Mouse (Mus musculus): Measurements from ENCODE around the gene Set. TPM values are rescaled to one million over a fixed set of nuclear protein-coding genes. Genes with fewer than 3 reads are reported as not detected.

Set gene
- polyA plus RNA-seq, 1 experiment: 35.5 TPM

DNA sequence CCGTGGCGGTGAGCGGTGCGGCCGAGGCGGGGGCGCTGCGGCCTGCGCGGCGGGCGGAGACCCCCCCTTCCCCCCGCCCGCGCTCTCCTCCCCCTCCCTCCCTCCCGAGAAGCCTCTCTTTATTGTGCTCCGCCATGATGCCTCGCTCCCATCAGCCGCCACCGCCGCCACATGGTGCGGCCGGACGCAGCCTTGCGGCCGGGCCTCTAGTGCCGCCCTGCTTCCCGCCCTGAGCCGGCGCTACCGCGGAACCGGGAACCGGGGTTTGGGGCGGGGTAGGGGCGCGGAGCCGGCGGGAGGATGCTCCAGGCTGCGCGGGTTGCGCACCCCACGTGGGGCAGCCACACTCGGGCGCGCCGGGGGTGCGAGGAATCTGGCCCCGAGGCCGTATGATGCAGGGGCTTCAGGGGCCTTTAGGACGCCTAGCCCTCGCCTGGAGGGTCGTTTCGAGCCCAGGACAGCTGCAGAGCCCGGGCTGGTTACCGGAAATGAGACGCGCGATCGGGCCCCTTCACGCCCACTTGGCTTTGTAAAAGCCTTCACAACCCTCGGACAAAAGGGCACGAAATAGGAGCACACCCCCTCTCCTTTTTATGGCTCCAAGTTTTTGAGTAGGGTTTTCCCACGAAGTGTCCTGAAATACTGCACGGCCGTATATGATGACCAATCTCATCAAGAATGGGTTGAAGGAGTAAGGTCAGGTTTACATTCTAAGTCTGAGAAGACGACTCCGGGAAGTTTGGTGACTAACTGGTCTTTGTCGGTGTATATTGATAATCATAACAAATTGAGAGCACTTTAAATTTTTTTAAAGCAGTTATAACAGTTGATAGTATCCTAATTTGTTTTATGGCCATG lies 10.1 kb downstream of the Set start:
- DNase-seq: peak; percentile 45
- H3K4me1 ChIP-seq (ENCODE audit: control insufficient read depth, insufficient read depth, low read length): peaks cover 6% of the 10 kb centered on the region
- TF ChIP-seq POLR2A (IDR thresholded peaks at IDR 0.05; ENCODE audit: borderline replicate concordance, extremely low read depth, low read depth, low read length): no peak
- no peak for TF ChIP-seq CTCF (IDR thresholded peaks at IDR 0.05; ENCODE audit: insufficient read depth, low read length)
- H3K4me3 ChIP-seq (replicated peaks; ENCODE audit: extremely low read depth, low read depth, low read length): peak overlapping the region; percentile 96
- under 1% methylated on average over 53 of the region's 69 CpGs for WGBS

DNA sequence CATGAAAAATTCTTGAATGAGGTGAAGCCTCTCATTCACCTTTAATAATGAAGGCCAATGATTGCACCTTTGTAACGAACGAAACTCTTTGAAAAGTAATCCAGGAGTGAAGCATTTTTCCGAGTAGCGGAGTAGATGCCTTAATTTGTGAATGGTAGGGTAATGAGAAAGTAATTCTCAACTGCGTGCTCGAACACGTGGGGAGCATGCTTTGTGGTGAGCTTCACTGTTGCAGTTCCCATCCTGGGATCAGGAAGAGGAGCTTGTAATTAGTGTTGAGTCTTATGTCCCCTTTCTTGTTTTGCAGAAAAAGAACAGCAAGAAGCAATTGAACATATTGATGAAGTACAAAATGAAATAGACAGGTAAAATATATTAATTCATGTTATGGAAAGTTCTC lies 10.8 kb downstream of the Set start:
- TF ChIP-seq POLR2A (IDR thresholded peaks at IDR 0.05; ENCODE audit: borderline replicate concordance, extremely low read depth, low read depth, low read length): no peak
- TF ChIP-seq CTCF (IDR thresholded peaks at IDR 0.05; ENCODE audit: insufficient read depth, low read length): no peak
- no peak overlapping the region for H3K4me3 ChIP-seq (replicated peaks; ENCODE audit: extremely low read depth, low read depth, low read length)
- no peak for DNase-seq
- peaks cover 4% of the 10 kb centered on the region for H3K4me1 ChIP-seq (ENCODE audit: control insufficient read depth, insufficient read depth, low read length)
- WGBS: 26% methylated on average over 7 of the region's 7 CpGs

DNA sequence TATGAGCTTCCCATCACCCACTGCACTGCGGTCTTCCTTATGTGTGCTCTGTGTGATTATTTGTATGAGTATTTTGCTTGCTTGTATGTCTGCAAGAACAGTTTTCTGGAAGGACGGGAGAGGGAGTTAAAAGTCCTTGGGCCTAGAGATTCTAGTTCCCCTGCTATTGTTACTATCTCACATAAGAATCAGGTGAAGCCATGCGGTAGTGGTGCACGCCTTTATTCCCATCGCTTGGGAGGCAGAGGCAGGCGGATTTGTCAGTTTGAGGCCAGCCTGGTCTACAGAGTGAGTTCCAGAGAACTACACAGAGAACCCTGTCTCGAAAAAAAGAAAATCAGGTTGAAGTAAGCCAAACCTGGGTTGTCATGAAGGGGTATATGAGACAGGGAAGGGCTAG lies 15.7 kb downstream of the Set start:
- DNase-seq: no peak
- no peak overlapping the region for H3K4me3 ChIP-seq (replicated peaks; ENCODE audit: extremely low read depth, low read depth, low read length)
- WGBS: 83% methylated on average over 7 of the region's 7 CpGs
- TF ChIP-seq POLR2A (IDR thresholded peaks at IDR 0.05; ENCODE audit: borderline replicate concordance, extremely low read depth, low read depth, low read length) (no peak), CTCF (IDR thresholded peaks at IDR 0.05; ENCODE audit: insufficient read depth, low read length) (no peak)
- no peaks in the 10 kb centered on the region for H3K4me1 ChIP-seq (ENCODE audit: control insufficient read depth, insufficient read depth, low read length)

DNA sequence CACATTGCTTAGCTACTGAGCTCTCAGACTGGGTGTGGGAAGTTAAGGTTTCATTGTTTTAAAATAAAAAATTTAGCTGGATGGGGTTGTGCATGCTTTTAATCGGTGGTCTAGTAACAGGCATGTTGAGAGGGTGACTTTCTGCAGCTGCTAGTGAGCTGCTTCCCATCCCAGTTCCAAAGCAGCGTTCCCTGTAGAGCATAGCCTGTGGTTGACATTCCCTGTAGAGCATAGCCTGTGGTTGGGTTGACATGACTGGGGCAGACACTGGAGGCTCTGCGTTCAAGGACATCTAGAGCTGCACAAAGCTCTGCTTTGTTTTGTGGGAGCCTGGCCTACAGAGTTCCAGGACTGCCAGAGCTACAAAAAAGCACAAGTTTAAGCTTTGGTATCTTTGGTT lies 16.1 kb downstream of the Set start:
- 72% methylated on average over 3 of the region's 3 CpGs for whole genome bisulfite sequencing
- H3K4me1 ChIP-seq (ENCODE audit: control insufficient read depth, insufficient read depth, low read length): no peaks in the 10 kb centered on the region
- TF ChIP-seq POLR2A (IDR thresholded peaks at IDR 0.05; ENCODE audit: borderline replicate concordance, extremely low read depth, low read depth, low read length): no peak
- TF ChIP-seq CTCF (IDR thresholded peaks at IDR 0.05; ENCODE audit: insufficient read depth, low read length): no peak

DNA sequence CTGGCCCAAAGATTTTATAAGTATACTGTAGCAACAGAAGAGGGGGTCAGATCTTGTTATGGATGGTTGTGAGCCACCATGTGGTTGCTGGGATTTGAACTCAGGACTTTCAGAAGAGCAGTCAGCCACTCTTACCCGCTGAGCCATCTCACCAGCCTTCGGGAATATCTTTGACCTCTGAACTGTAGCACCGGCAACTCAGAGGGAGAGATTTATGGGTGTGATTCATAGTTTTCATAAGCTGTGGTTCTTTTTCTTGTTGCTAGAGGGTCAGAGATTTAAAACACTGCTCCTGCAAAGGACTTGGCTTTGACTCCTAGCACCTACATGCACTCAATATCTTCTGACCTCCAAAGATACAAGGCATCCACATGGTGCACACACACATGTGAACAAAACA lies 18.4 kb downstream of the Set start:
- WGBS: 59% methylated on average over 3 of the region's 3 CpGs
- Histone ChIP-seq H3K4me3 (replicated peaks; ENCODE audit: extremely low read depth, low read depth, low read length) (no peak overlapping the region), H3K4me1 (ENCODE audit: control insufficient read depth, insufficient read depth, low read length) (no peaks in the 10 kb centered on the region)
- no peak for DNase-seq
- TF ChIP-seq POLR2A (IDR thresholded peaks at IDR 0.05; ENCODE audit: borderline replicate concordance, extremely low read depth, low read depth, low read length): no peak
- TF ChIP-seq CTCF (IDR thresholded peaks at IDR 0.05; ENCODE audit: insufficient read depth, low read length): no peak

More for the DNA sequence above, 16.1 kb downstream of the Set start:
- DNase-seq: no peak
- no peak overlapping the region for H3K4me3 ChIP-seq (replicated peaks; ENCODE audit: extremely low read depth, low read depth, low read length)

DNA sequence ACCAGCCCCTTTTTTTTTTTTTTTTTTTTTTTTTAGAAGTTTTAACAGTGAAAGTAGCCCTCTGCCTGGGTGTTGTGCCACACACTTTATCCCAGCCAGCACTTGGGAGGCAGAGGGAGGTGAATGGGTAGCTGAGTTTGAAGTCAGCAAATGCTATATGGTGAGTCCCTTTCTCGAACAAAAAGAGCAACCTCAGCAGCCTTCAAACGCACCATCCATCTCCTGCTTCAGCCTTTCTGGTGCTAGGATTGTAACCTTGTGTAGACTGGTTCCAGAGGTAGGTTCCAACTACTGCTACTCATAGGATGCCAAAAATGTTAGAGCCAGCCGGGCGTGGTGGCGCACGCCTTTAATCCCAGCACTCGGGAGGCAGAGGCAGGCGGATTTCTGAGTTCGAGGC lies 19.3 kb downstream of the Set start:
- Histone ChIP-seq H3K4me3 (replicated peaks; ENCODE audit: extremely low read depth, low read depth, low read length) (no peak overlapping the region), H3K4me1 (ENCODE audit: control insufficient read depth, insufficient read depth, low read length) (no peaks in the 10 kb centered on the region)
- 91% methylated on average over 9 of the region's 9 CpGs for WGBS
- TF ChIP-seq POLR2A (IDR thresholded peaks at IDR 0.05; ENCODE audit: borderline replicate concordance, extremely low read depth, low read depth, low read length): no peak
- TF ChIP-seq CTCF (IDR thresholded peaks at IDR 0.05; ENCODE audit: insufficient read depth, low read length): no peak
- no peak for DNase-seq

DNA sequence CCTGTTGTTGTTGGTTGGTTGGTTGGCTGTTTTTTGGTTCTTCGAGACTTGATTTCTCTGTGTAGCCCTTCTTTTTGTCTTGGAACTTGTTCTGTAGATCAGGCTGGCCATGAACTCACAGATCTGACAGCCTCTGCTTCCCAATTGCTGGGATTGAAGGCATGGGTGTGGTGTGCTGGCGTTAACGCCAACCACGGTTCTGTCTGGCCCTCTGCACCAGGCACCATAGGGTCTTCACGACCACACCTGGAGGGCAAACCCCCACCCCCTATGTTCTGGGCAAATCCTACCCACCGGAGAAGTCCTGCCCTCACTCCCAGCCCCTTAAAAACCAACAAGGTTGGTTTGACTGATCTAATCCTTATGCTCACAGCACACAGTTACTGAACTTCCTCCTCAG lies 19.8 kb downstream of the Set start:
- no peak overlapping the region for H3K4me3 ChIP-seq (replicated peaks; ENCODE audit: extremely low read depth, low read depth, low read length)
- no peaks in the 10 kb centered on the region for H3K4me1 ChIP-seq (ENCODE audit: control insufficient read depth, insufficient read depth, low read length)
- WGBS: 62% methylated on average over 6 of the region's 6 CpGs
- TF ChIP-seq POLR2A (IDR thresholded peaks at IDR 0.05; ENCODE audit: borderline replicate concordance, extremely low read depth, low read depth, low read length): no peak
- no peak for TF ChIP-seq CTCF (IDR thresholded peaks at IDR 0.05; ENCODE audit: insufficient read depth, low read length)
- DNase-seq: no peak

DNA sequence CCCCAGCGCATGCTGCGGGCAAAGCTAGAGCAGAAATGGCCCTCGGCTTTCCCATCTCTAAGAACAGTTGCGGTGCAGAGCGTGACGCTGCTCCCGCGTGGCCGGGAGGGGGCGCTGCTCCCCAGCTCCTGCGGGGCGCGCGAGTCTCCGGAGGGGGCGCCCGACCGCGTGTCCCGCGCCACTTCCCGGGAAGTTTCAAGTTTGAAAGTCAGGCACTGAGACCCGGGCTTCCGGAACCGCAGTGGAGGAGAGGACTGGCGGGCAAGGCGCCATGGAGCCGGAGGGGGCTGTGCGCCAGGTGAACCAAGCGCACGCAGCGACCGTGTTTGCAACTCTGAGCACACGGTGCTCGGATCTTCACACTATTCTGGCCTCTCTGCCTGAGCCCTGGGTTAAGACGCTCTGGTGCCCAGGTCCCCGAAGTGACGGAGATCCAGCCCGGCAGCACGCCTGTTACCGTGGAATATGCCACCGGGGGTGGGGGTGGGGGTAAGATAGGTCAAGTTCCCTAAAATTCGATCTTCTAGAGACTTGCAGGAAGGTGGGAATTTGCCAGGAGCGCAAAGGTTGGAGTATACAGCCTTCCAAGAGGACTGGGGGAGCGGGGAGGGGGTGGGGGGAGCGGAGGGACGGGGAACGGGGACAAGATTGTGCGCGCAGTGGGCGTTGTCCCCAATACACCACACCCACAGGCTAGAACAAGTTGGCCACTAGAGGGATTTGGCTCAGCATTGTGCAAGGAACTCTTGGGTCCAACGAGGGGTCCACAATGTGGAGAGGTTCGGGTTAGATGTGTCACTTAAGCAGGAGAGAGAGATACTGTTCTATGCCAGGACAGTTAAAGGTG lies 20.5 kb downstream of the Set start, which contains the start of gene Pkn3:
Gene Pkn3, plus strand, starts transcription at position 183 of the 847 bp plus-strand sequence.
- H3K4me1 ChIP-seq (ENCODE audit: control insufficient read depth, insufficient read depth, low read length): no peaks in the 10 kb centered on the region
- under 1% methylated on average over 53 of the region's 53 CpGs for WGBS
- DNase-seq: peak; percentile 84

DNA sequence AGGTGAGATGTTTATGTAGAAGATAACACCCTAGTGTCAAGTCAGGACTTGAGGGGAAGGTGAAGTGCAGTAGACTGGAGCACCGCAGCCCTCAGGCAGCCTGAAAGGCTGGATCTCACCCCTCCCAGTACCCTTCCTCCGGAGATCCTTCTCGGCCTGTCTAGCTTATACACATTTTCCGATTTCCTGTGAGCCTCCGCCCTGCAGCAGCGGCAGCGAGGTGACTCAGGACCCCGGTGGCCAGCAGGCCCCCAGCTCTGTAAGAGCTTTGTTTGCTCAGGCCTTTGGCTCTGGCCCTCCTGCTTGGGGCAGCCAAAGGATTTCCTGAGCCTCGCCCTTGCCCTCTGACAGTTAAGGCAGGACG lies 21.2 kb downstream of the Set start:
- Histone ChIP-seq H3K4me3 (replicated peaks; ENCODE audit: extremely low read depth, low read depth, low read length) (no peak overlapping the region), H3K4me1 (ENCODE audit: control insufficient read depth, insufficient read depth, low read length) (no peaks in the 10 kb centered on the region)
- WGBS: 19% methylated on average over 10 of the region's 10 CpGs
- peak; percentile 36 for DNase-seq
- TF ChIP-seq CTCF (IDR thresholded peaks at IDR 0.05; ENCODE audit: insufficient read depth, low read length) (no peak), POLR2A (IDR thresholded peaks at IDR 0.05; ENCODE audit: borderline replicate concordance, extremely low read depth, low read depth, low read length) (peak; percentile 38; the same call in 1 of the 2 replicates)

More for the DNA sequence above, 20.5 kb downstream of the Set start, which contains the start of gene Pkn3:
- H3K4me3 ChIP-seq (replicated peaks; ENCODE audit: extremely low read depth, low read depth, low read length): peak within 1 kb of the TSS; percentile 63
- TF ChIP-seq POLR2A (IDR thresholded peaks at IDR 0.05; ENCODE audit: borderline replicate concordance, extremely low read depth, low read depth, low read length) (no peak; the same call in 1 of the 2 replicates), CTCF (IDR thresholded peaks at IDR 0.05; ENCODE audit: insufficient read depth, low read length) (peak; percentile 70)

Measured in lung, adult 2 months (tissue).